Mouse (Mus musculus): ENCODE measurements around the gene St6galnac3.

DNA sequence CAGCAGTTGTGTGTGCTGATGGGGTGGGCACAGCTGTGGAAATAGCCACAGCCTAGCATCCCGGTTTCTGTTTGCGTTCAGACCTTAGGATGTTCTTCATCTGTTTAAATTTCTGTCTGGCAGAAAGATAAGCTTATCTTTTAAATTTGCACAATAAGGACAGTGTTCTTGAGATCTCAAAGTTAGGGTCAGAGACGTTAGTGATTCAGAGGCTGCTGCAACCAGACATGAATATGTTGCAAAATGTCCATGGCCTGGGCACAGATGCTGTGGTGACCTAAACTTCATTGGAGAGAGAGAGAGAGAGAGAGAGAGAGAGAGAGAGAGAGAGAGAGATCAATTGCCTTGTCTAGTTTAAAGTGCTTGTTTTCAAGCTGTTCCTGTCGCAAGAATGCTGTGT is 46.5 kb upstream of the St6galnac3 start:
- no peak for TF ChIP-seq CTCF (IDR thresholded peaks at IDR 0.05; ENCODE audit: extremely low read depth, insufficient read depth, low read length)
- TF ChIP-seq POLR2A (IDR thresholded peaks at IDR 0.05; ENCODE audit: extremely low read depth, insufficient read depth, low read length) = no peak
